Mouse (Mus musculus): Measurements from ENCODE around the gene Gsdma3.
A peak's percentile ranks its signal among the peaks of the same experiment; 100 is the strongest.

The Gsdma3 gene

DNA sequence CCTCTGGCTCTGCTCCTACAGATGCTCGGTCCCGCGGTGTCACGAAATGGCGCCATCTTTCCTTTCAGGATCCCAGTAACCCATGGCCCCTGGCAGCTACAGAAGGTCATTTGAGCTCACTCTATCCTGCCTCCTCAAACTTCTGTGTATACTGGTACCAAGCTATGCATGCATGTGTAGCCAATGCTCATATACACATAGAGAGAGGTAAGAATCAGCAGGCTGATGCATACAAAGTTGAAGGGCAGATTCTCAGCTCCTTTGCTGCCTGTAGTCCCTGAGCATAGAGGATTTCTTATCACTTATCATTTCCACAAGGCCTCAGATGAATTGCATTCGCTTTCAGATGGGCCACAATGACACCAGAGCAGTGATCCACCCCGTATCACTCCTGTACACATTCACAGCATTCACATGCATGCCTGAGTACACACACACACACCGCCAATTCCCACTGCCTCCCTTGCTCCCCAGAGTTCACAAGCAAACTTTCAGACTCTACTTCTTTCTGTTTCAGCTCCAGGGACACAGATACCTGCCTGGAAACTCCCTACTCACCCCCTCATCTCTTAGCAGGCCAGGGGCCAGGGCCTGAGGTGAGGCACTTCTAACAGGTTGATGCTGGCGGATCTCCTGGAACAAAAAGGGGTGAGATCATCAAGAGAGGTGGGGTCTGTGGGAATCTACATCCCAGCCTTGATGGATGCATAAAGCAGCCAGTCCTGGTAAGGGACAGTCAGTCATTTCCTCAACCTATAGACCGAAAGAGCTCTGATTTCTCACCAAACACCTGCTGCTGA is at the start of gene Gsdma3, which contains the start of gene Gm12355:
TSS of gene Gsdma3 (plus strand) at position 750 of the 800 bp plus-strand sequence.
TSS of gene Gm12355 (minus strand) at position 51 of the 800 bp plus-strand sequence.
- no peak for DNase-seq (ENCODE audit: low spot score in 2 of 2)

GRCm38 (mm10) chr11:98577776-98578175 is 48.4 kb upstream of the Gsdma3 start:
- DNase-seq (ENCODE audit: low spot score in 2 of 2), result no peak

DNA sequence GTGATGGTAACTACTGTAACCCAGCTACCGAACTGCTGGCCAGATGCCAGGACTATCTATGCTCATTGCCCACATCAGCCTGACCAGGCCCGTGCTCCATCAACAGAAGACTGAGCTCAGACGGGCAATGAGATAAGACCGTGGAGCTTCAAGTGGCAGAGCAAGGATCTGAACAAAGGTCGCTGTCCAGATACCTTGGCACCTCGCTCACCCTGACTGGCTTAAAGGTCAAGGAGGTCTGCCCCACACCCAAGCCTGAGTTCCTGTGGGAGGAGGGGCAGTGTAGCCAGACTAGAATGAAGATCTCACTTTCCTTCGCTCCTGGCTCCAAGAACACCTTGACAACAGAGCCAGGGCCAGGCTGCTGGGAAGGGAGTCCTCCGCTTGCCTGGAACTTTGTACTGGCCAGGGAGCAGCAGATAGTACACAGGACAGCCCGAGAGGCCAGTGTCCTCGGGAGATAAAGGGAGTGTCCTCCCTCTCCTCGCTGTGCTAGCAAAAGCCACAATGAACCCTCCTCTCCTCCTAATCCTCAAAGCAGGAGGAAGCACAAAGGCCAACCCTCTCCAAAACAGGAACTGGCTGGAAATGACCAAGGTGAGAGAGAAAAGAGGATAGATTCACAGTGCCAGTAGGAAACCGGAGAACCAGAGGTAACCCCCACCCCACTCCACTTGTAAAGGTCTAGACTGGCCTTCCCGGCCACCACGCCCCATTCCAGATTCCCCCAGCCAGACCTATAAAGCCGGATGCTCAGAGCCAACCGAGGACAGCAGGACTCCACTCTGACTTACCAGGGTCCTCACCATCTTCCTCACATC is 45.6 kb upstream of the Gsdma3 start:
- DNase-seq (ENCODE audit: low spot score in 2 of 2), result no peak

GRCm38 (mm10) chr11:98581286-98582029 is 44.7 kb upstream of the Gsdma3 start:
- no peak for DNase-seq (ENCODE audit: low spot score in 2 of 2)

- no peak for DNase-seq (ENCODE audit: low spot score in 2 of 2)
Measured at GRCm38 (mm10) chr11:98582030-98582388, 44.2 kb upstream of the Gsdma3 start.

DNA sequence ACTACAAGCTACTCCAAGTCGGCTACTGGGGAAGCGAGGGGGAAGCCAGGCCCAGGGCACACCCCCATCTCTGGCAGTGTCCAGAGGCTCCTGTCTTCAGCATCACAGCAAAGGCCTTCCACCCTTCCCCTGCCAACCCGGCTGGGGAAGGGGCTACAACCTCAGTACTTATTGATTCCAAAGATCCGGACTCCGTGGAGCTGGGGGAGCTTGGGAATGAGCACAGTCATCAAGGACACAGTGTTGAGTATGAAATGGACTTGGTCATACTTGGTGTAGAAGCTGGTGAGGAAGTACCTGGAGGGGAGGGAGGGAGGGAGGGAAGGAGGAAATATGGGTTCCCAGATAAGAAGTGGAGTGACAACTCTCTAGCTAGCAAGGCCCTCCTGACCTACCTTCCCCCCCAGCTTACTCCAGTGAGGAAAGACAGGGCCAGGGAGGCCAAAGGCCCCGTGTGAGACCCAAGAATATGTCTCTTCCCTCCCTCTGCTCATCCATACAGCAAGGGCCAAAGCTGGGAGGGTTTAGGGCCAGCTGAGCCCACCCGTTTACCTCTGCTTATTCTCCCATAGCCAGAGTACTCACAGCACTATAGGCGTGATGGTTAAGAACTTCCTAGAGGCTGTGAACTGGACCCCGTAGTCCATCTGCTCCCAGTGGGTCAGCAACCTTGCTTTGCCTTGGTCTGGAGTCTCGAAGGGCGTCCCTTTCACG is 43.5 kb upstream of the Gsdma3 start:
- DNase-seq (ENCODE audit: low spot score in 2 of 2), result no peak

GRCm38 (mm10) chr11:98583265-98583552 is 43.0 kb upstream of the Gsdma3 start:
- DNase-seq (ENCODE audit: low spot score in 2 of 2), result no peak

GRCm38 (mm10) chr11:98583571-98583970 is 42.6 kb upstream of the Gsdma3 start:
- DNase-seq (ENCODE audit: low spot score in 2 of 2), result no peak

GRCm38 (mm10) chr11:98584146-98584545 is 42.0 kb upstream of the Gsdma3 start:
- no peak for DNase-seq (ENCODE audit: low spot score in 2 of 2)

- no peak for DNase-seq (ENCODE audit: low spot score in 2 of 2)
Measured at GRCm38 (mm10) chr11:98584629-98585177, 41.5 kb upstream of the Gsdma3 start.

DNA sequence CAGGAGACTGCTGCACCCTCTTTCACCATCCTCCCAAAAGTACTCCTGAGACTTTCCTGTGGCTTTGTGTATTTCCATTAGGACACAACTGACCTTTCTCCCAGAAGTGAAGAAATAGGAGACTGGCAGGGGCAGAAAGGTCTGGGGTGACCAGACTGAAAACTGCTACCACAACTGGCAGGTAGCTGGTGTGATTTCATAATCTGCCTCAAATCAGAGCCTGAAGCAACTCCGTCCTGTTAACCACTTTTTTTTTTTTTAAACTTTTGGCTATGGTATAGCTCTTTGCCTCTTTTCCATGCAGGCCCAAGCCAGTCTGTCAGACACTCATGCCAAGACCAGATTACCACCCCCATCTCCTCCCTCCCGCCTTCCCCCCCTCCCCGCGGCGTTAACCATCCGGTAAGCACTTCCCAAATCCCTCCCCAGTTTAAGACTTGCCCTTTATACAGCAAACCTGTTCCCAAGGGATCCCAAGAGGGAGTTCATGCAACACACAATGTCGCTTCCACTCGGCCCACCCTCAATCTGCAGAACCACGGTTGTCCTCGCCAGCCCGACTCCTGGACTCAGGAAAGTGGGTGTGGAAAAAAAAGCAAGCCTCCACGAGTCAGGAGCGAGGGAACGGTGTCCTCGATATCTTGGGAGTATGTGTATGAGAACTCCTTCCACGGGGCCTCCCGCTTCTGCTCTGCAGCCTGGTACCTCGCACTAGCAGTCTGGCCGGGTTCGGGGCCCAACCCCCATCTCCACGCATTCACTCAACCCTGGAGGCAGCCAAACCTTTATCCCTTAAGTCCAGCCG is 39.9 kb upstream of the Gsdma3 start:
- no peak for DNase-seq (ENCODE audit: low spot score in 2 of 2)

- DNase-seq (ENCODE audit: low spot score in 2 of 2), result peak; percentile 91 to 98
Measured at GRCm38 (mm10) chr11:98586892-98587563, 39.1 kb upstream of the Gsdma3 start, which contains the start of gene Ormdl3. Ormdl3 (minus strand) TSS chr11:98587368.

GRCm38 (mm10) chr11:98587684-98588546 is 38.2 kb upstream of the Gsdma3 start:
- DNase-seq (ENCODE audit: low spot score in 2 of 2), result peak in 1 of 2 experiments; percentile 58

DNA sequence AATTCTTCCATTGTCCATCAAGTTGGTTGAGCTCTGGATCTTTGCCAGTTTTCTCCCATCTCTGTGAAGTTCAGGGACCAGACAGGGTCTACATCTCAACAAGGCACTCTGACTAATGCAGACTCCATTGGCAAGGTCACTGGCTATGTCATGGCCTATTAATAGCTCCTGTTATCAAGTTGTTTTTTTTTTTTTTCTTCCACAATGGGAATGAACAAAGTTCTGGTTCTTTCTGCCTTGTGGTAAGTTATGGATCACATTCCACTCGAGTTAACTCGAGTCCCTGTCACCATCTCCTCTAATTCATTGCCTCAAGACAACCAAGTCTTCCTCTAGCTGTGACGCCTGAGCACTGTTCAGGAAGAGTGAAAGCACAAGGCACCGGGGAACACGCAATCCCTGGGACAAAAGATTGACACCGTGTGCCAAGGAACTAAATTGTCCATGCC is 37.3 kb upstream of the Gsdma3 start:
- DNase-seq (ENCODE audit: low spot score in 2 of 2), result no peak

DNA sequence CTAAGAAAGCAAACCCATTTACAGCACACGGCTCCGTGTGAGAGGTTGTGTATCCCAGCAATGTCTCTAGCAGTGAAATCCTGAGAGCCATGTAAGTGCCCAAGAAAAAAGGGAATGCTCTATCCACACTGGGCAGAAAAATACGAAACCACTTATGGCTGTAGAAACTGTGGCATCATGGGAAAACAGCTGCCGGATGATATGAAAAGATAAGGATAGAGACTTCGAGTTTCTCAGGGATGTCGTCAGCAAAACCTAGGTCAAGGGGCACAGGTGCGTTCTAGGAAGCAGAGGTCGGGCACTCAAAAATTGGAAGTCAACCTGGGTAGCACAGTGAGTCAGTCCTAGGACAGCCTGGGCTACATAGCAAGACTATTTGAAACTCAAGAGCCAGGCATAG is 36.9 kb upstream of the Gsdma3 start:
- no peak for DNase-seq (ENCODE audit: low spot score in 2 of 2)

- no peak for DNase-seq (ENCODE audit: low spot score in 2 of 2)
Measured at GRCm38 (mm10) chr11:98590548-98591445, 35.4 kb upstream of the Gsdma3 start.

GRCm38 (mm10) chr11:98595021-98595420 is 31.1 kb upstream of the Gsdma3 start:
- DNase-seq (ENCODE audit: low spot score in 2 of 2), result no peak

- no peak for DNase-seq (ENCODE audit: low spot score in 2 of 2)
Measured at GRCm38 (mm10) chr11:98595473-98595872, 30.7 kb upstream of the Gsdma3 start.
